Mouse (Mus musculus) embryonic fibroblast, embryonic 13.5 days (primary cell): ENCODE measurements at regions not wholly inside any gene's neighbourhood (a gene's known extent, or its start where the extent isn't known, plus 50 kb on each side); places are given as distances from the start of the nearest gene placed in this dataset.

ENCODE experiments used
- CTCF ChIP-seq: IDR thresholded peaks from 2 replicates; pipeline ENCODE4 v1.5.1; 2011; ENCODE audit warnings: mild to moderate bottlenecking, control low read depth, low read length, moderate library complexity, borderline replicate concordance; ENCODE audit not compliant: insufficient read depth
- POLR2A ChIP-seq: IDR thresholded peaks from 2 replicates; pipeline ENCODE4 v1.6.1; 2011; ENCODE audit warnings: low read depth, mild to moderate bottlenecking, control low read depth, low read length, moderate library complexity

DNA sequence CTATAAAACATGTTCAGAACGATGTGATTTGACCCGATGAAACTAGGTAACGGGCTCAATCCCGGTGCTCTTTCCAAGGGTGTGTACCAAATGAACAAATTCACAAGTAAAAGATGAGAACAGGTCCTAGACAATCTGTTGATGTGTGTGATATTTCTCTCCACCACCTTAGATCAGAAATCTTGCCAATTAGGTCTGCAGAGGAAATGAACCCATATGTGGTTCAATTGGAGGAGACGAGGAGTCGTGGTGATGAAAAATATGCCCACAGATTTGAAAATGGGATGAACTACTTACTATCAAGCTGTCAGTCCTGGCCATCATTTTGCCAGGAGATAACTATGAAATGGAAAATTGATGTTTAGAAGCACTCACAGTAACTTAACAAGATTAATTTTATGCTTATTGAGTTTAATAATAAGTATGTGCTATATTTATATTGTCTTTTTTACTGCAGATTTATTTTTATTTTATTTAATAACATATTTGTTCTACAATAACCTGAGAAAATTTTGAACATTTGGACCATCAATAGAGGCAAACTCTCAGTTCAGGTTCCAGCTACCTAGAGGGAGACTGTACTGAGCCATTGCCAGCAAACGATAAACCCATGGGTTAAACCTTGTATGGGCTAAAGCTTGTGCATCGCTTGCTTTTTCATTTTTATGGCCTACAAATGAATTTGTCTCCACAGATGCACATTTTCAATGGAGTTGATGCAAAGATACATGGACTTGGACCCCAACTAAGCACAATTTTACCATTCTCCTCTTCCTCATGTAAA, 332.9 kb upstream of the Adam34 start:
- TF ChIP-seq CTCF: no peak
- no peak for TF ChIP-seq POLR2A
